Mouse (Mus musculus): ENCODE data around the gene Rgs3.

Rgs3 gene

GRCm38 (mm10) chr4:62720861-62721260 is 161.2 kb downstream of the Rgs3 start:
- DNase-seq (ENCODE audit: low read depth, low spot score): no peak

GRCm38 (mm10) chr4:62722021-62722426 is 162.4 kb downstream of the Rgs3 start:
- DNase-seq (ENCODE audit: low read depth, low spot score): no peak

- no peak for DNase-seq (ENCODE audit: low read depth, low spot score)
Observed at GRCm38 (mm10) chr4:62723795-62724194, 164.1 kb downstream of the Rgs3 start.

DNA sequence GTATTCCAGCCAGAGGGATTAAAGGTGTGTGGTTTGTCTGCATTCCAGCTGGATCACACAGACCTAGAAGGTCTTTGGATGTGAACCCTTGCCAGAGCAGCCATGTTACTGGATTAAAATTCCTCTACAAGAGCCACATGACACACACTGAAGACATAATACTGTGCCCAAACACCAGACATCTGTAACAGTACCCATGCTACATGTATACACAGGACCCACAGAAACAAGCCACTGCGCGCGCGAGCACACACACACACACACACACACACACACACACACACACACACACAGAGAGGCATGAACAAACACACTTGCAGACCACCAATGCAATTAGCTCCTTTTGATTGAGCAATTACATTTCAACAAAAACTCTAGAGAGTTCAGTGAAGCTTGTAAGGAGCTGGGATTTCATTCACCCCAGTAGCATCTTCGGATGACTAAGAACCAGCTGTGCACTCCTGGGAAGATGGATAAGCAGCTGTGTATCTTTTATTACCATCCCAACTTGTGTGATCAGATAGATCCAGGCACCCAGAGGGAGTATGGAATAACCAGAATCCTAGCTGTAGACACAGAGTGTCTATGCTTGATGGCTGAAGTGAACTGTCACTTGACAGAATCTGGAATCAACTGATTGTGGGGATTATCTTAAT is 166.8 kb downstream of the Rgs3 start:
- no peak for DNase-seq (ENCODE audit: low read depth, low spot score)

GRCm38 (mm10) chr4:62727541-62728303 is 168.1 kb downstream of the Rgs3 start:
- DNase-seq (ENCODE audit: low read depth, low spot score): peak; percentile 60

- DNase-seq (ENCODE audit: low read depth, low spot score): no peak
Observed at GRCm38 (mm10) chr4:62728471-62728870, 168.8 kb downstream of the Rgs3 start.

- DNase-seq (ENCODE audit: low read depth, low spot score): no peak
Observed at GRCm38 (mm10) chr4:62729191-62729590, 169.5 kb downstream of the Rgs3 start.

DNA sequence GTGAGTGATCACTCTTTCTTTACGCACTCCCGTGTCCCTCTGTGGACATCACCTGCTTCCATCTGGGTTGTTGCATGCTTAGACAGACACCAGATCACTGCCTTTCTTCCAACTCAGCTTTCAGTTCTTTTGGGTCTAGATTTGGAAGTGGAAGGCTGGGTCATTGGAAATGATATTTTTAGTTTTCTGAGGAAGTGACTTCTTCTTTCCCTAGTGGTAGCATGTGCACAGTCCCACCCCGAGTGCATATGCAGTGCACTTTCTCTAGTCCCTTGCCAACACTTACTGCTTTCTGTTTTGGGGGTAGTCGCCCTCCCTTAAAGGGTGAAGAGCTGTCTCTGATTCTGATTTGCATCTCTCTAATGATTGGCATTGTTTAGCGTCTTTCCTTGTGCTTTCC is 170.3 kb downstream of the Rgs3 start:
- DNase-seq (ENCODE audit: low read depth, low spot score): no peak

- DNase-seq (ENCODE audit: low read depth, low spot score): no peak
Observed at GRCm38 (mm10) chr4:62730861-62731260, 171.2 kb downstream of the Rgs3 start.

DNA sequence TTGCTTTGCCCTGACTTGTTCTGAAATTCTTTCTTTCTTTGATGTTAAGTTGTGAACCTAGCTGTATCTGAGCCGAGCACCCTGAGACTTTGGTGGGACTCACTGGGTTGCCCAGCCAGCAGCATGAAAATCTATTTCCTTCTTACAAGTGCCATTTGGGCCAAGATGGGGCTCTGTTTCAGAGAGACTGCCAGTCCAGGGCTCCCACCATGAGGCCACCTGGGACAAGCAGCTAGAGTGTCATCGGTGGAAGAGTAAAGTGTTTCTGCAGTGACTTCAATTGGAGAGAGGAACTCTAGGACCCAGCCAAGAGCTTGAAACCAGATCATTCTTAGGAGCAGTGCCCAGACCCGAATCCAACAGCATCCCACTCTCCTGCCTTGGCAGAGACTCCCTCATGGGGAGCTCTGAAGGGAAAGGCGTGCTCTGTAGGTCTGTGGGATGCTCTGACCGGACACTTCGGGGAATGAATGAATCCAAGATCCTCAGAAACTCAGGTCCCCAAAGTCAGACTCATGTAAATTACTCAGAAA is 171.9 kb downstream of the Rgs3 start:
- no peak for DNase-seq (ENCODE audit: low read depth, low spot score)

DNA sequence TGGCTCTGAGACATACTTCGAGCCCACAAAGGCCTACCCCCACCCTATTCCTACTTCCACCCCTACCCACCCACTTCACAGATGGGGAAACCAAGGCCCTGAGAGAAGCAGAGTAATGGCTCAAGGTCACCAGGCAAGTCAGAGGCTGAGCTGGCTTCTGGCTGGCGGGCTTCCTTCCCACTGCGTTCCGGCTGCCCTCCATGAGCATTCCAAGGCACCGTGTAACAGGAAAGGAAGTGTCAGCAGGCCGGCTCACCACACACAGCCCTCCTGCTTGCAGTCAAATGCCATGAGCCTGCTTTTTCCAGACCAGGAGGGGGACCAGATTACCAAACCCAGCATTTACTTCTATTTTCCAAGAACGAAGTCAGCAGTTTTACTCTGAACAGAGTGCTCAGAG is 172.4 kb downstream of the Rgs3 start:
- DNase-seq (ENCODE audit: low read depth, low spot score): no peak

DNA sequence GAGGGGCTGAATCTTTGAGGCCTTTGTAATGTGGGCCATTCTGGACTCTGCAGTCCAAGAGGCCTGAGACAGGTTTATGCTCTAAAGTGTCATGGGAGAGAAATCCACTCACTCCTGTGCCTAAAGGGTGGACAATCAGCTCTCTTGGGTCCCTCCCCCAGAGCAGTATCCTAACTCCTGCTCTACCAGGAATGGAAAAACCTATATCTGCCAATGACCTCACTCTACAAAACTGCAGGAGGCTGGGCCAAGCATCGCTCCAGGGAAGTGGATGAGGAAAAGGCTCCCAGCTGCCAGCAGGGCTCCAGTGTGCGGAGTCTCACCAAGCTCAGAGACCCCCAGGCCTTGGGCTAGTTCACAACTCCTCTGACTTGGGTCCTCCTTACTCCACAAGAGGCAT is 173.2 kb downstream of the Rgs3 start:
- no peak for DNase-seq (ENCODE audit: low read depth, low spot score)

DNA sequence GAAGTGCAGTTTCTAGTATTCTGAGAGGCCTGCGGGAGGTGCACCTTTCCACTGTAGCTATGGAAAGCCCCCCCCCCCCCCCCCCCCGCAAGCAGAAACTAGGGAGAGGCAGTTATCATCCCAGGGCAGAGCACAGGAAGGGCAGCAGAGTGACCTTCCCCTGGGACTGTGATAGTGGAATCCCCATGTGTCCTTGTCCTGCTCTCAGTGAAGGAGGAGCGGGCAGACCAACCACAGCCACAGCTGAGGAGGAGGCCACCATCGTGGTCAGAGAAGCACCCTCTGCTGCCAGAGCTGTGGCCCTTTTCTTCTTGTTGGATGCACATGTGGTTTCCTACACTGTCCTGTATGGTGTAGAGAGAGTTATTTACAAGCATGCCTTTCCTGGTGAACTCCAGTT is 174.3 kb downstream of the Rgs3 start:
- no peak for DNase-seq (ENCODE audit: low read depth, low spot score)

DNA sequence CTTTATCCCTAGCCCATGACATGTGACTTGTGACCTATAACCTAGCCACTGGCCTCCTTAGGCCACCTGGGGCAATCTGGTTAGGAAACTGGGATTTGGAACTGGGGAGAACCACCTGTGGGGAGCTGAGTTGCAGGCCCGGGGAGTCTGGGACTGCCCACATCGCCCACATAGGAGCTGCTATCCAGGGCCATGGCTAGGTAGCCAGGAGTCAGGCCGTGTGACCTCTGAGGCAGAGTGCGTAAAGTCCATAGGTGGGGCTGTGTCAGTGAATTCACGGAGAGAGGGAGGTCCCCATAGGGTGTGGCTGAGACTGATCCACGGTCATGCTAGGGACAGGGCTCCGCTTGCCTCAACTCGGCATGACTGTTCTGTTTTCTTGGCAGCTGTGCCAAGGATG is 175.6 kb downstream of the Rgs3 start:
- DNase-seq (ENCODE audit: low read depth, low spot score): no peak

DNA sequence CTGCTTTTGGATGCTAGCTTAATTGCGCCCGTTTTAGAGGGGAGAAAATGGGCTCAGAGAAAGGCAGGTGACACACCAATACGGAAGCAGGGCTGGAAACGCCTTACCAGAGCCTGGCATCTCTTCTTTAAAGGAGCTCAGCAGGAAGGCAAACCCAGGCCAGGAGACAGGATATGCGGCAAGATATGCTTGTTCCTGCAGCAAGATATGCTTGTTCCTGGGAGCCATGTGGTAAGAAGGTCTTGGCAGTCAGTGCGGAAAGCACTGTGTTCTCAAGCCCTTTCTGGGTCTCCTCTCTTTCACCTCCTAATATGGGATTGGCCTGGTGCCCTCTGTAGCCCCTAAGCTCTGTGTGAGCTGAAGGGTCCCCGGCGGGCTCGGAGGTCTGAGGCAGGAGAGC is 176.2 kb downstream of the Rgs3 start:
- DNase-seq (ENCODE audit: low read depth, low spot score): no peak

GRCm38 (mm10) chr4:62736421-62736820 is 176.8 kb downstream of the Rgs3 start:
- no peak for DNase-seq (ENCODE audit: low read depth, low spot score)

DNA sequence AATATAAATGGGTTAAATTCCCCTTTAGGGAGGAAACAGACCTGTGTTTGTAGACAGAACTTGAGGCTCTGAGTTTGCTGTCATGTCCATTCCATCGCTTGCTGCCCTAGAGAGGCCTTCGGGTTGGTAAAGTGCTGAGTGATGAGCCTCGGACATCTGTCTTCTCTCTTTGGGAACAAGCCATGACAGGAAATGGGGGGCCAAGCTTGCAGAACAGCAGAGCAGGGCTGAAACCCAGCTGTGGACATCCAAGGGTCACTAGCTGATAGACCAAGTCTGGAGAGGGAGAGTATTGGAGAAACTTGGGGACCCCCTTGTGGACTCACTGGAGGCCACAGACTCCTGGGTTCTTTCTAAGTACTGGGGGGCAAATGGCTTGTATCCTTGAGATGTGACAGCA is 177.3 kb downstream of the Rgs3 start:
- DNase-seq (ENCODE audit: low read depth, low spot score): no peak

DNA sequence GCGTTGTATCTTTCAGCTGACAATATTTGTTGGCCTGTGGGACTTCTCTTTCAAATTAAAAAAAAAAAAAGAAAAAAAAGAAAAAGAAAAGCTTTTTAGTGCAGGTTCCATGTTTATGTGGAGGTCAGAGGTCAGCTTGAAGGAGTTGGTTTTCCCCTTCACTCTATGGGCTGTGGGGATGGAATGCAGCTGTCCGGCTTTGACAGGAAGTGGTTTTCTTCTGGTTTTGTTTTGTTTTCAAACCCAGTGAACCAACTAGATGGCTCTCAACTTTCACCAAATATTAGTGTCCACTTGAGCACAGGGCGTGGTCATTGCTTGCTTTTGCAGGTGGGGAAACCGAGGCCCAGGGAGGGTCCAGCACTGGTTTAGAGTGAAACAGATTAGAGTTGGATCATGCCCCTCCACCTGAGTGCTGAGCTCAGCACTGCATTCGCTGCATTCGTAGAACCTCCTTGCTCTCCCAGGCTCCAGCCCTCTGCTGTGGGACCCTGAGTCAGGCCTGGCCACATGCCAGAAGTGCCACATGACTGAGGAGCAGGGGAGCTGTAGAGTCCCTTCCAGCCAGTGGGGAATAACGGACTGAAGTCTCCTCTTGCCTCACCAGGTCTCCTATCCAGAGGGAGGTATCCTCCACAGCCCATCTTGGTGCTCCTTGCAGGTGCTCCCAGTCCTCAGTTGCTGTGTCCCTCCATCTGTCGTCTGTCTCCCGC is 178.5 kb downstream of the Rgs3 start:
- no peak for DNase-seq (ENCODE audit: low read depth, low spot score)

- DNase-seq (ENCODE audit: low read depth, low spot score): no peak
Observed at GRCm38 (mm10) chr4:62738996-62739395, 179.3 kb downstream of the Rgs3 start.

DNA sequence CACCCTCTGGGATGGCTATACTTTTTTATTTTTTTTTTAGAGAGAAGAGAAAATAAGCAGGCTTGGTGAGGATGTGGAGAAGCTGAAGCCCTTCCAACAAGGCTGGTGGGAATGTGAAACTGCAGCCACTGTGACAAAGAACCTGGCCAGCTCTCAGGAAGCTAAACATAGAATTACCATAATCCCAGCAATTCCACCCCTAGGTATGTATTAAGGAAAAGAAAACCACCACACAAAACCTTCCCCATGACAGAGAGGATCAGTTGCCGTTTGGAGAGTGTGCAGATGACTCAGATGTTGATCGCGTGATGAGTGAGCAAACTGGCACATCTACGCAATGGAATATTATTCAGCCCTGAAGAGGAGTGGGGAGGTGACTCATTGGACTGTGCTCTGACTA is 179.9 kb downstream of the Rgs3 start:
- DNase-seq (ENCODE audit: low read depth, low spot score): no peak

- no peak for DNase-seq (ENCODE audit: low read depth, low spot score)
Observed at GRCm38 (mm10) chr4:62740282-62741054, 180.8 kb downstream of the Rgs3 start.

DNA sequence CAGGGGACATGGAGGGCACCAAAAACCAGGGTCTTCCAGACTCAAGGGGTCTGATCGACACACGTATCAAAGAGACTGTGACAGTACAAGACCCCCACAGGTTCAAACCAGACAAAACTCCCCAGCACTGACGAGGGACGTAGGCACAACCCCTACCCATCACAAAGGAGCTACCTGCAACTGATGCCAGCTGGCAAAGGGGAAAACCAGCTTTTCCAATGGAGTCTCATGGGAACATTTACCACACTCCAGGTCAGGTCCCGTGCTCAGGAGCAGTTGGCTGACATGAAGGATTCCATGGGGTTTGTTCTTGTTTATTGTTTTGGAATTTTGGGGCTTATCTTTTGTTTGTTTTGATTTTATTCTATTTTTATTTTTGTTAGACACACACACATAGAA is 181.4 kb downstream of the Rgs3 start:
- no peak for DNase-seq (ENCODE audit: low read depth, low spot score)
